Mouse (Mus musculus) embryonic fibroblast, embryonic 13.5 days (primary cell): ENCODE results near the gene Hoxb2.

Experiments used
- CTCF ChIP-seq: IDR thresholded peaks from 2 replicates; pipeline ENCODE4 v1.5.1; 2011; ENCODE audit warnings: mild to moderate bottlenecking, control low read depth, low read length, moderate library complexity, borderline replicate concordance; ENCODE audit not compliant: insufficient read depth
- POLR2A ChIP-seq: IDR thresholded peaks from 2 replicates; pipeline ENCODE4 v1.6.1; 2011; ENCODE audit warnings: low read depth, mild to moderate bottlenecking, control low read depth, low read length, moderate library complexity

DNA sequence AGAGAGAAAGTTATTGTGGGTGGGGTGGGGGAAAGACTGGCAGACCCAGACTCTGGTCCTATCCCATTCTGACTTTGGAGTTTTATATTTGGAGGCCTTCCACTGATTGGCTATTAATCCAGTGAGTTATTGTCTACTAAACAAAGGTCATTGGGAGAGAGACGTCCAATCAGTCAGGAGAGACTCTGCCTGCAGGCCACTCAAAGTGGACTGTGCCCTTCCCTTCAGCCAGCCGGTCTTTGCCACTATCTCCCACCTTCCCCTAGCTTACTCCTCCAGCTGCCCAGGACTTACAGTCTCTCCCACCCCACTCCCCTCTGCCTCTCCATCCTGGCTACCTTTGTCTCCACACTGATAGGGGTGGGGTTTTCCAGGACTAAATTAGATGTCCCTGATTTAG lies 13.7 kb upstream of the Hoxb2 start:
- TF ChIP-seq POLR2A (no peak), CTCF (no peak)
